Mouse (Mus musculus) lung, postnatal 4 days (tissue): ENCODE results near the gene Olfr1474.
"Not testable (repeated sequence)": the region's sequence is repeated elsewhere in the genome, so short reads cannot be mapped to it uniquely, and the experiment has no call there.

Source experiments
- DNase-seq, 2 experiments: peaks; one replicate each; pipeline ENCODE4 v3.0.0; 2021

Olfr1474 gene

GRCm38 (mm10) chr19:13469265-13469664 lies at the start of gene Olfr1474:
Gene Olfr1474 (plus strand): TSS chr19:13469565.
- DNase-seq, result not testable (repeated sequence)

GRCm38 (mm10) chr19:13443109-13443508 lies 26.3 kb upstream of the Olfr1474 start, which contains the start of gene Olfr1471:
Gene Olfr1471 (plus strand): TSS chr19:13443409.
- not testable (repeated sequence) for DNase-seq

- DNase-seq, result no peak
Measured at GRCm38 (mm10) chr19:13455986-13456385, 13.4 kb upstream of the Olfr1474 start, which contains the start of gene Olfr1472. Gene Olfr1472 (minus strand): TSS chr19:13456086.

GRCm38 (mm10) chr19:13480096-13480495 lies 10.7 kb downstream of the Olfr1474 start, which contains the start of gene Olfr1475:
Gene Olfr1475 (minus strand): TSS chr19:13480196.
- no peak for DNase-seq

GRCm38 (mm10) chr19:13500246-13500645 lies 30.9 kb downstream of the Olfr1474 start, which contains the start of gene Olfr1477:
Gene Olfr1477 (plus strand): TSS chr19:13500546.
- DNase-seq, result no peak
